Comparison of ENCODE assay signal across 21 mouse cellular contexts in the genomic region with DNA sequence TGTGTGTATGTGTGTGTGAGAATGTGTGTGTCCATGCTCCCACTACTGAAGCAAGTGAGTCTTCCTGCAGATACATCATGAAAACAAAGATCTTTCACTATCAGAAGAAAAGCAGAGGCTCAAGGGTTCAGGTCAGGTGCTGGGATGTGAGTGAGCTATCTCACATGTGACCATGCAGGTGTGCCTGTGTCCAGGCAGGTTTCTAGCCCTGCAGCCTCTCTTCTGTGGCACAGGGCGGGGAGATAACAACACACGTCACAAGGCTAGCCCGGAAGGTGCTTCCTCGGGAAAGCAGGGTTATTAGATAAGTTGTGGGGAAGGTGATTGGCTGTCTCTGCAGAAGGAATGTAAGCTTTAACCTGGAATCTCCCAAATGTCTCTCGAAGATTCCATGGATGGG. TPM values are rescaled to one million over a fixed set of nuclear protein-coding genes. Genes with fewer than 3 reads are reported as not detected.
DNase-seq lines count a peak whose midpoint lies in the region; ATAC-seq lines count a peak whose summit lies in the region.
"Had no signal": no experiment of that assay in that cellular context is flagged by ENCODE, and none has a peak within 500 bp of the region (broad histone marks: within the 10 kb centered on the region; RNA-seq: fewer than 3 reads in every experiment).

No protein-coding gene starts in this region.

- peak; percentile 90 for DNase-seq in heart, adult 11 months
- DNase-seq in heart, adult 8-10 months (ENCODE audit: low spot score) = no peak
- DNase-seq in lung, postnatal 10 days = no peak
- DNase-seq in midbrain, embryonic 11.5 days (ENCODE audit: low spot score, missing footprints) = no peak
- DNase-seq in urinary bladder, postnatal 10 days (ENCODE audit: low spot score) = no peak
- no peak for DNase-seq in left cerebral cortex, adult 8-10 months (ENCODE audit: low spot score in 2 of 2)
- DNase-seq: adrenal gland, postnatal 10 days; cerebellum, postnatal 10 days; kidney, adult 9 months; layer of hippocampus, adult 9-11 months; lung, embryonic 14.5 days; thymus, postnatal 14 days had no signal

- ATAC-seq in lung, embryonic 15.5 days (ENCODE audit: borderline replicate concordance, extremely low read depth, low FRiP score, low TSS enrichment) = 0 out of 2 replicates have a peak, but pooled peaks have one; percentile 15
- ATAC-seq in liver, embryonic 12.5 days = peak; percentile 76
- no peak for ATAC-seq in midbrain, embryonic 11.5 days (ENCODE audit: low FRiP score)

- peaks cover 18% of the 10 kb centered on the region for H3K36me3 ChIP-seq in lung, embryonic 15.5 days
- H3K36me3 ChIP-seq in liver, embryonic 12.5 days = peaks cover 88% of the 10 kb centered on the region
- no peaks in the 10 kb centered on the region for H3K36me3 ChIP-seq in midbrain, embryonic 11.5 days (ENCODE audit: control insufficient read depth, insufficient read depth, low read length)

- H3K9me3 ChIP-seq in lung, embryonic 15.5 days = no peaks in the 10 kb centered on the region
- no peaks in the 10 kb centered on the region for H3K9me3 ChIP-seq in liver, embryonic 12.5 days (replicated peaks)
- H3K9me3 ChIP-seq in midbrain, embryonic 11.5 days (ENCODE audit: control insufficient read depth, low read length) = no peaks in the 10 kb centered on the region
- H3K9me3 ChIP-seq: forebrain, embryonic 10.5 days; heart, embryonic 10.5 days; midbrain, embryonic 10.5 days had no signal

- H3K4me2 ChIP-seq in lung, embryonic 15.5 days = no peak overlapping the region
- H3K4me2 ChIP-seq in liver, embryonic 12.5 days = no peak overlapping the region
- H3K4me2 ChIP-seq in midbrain, embryonic 11.5 days = no peak overlapping the region
- H3K4me2 ChIP-seq: lung, embryonic 14.5 days had no signal

- no peak overlapping the region for H3K9ac ChIP-seq in lung, embryonic 15.5 days
- no peak overlapping the region for H3K9ac ChIP-seq in liver, embryonic 12.5 days
- H3K9ac ChIP-seq in midbrain, embryonic 11.5 days (ENCODE audit: low read length) = no peak overlapping the region
- H3K9ac ChIP-seq: lung, embryonic 14.5 days had no signal

- WGBS in lung, embryonic 15.5 days = 59% methylated on average over 5 of the region's 5 CpGs
- WGBS in liver, embryonic 12.5 days (ENCODE audit: insufficient replicate concordance) = 43% methylated on average over 5 of the region's 5 CpGs
- 84% methylated on average over 5 of the region's 5 CpGs for WGBS in midbrain, embryonic 11.5 days

- H3K27ac ChIP-seq in lung, embryonic 15.5 days = 0 out of 2 replicates have a peak overlapping the region, but pooled peaks have one; percentile 1
- H3K27ac ChIP-seq in liver, embryonic 12.5 days = no peak overlapping the region; the same call in 1 of the 2 replicates
- H3K27ac ChIP-seq in midbrain, embryonic 11.5 days (ENCODE audit: low read depth, low read length) = no peak overlapping the region
- H3K27ac ChIP-seq: midbrain, embryonic 10.5 days had no signal

- H3K4me3 ChIP-seq in lung, embryonic 15.5 days = no peak overlapping the region
- H3K4me3 ChIP-seq in liver, embryonic 12.5 days = no peak overlapping the region
- H3K4me3 ChIP-seq in midbrain, embryonic 11.5 days (ENCODE audit: low read depth, low read length) = no peak overlapping the region
- H3K4me3 ChIP-seq: forebrain, embryonic 10.5 days; heart, embryonic 10.5 days; midbrain, embryonic 10.5 days; myocyte had no signal

- no peaks in the 10 kb centered on the region for H3K27me3 ChIP-seq in lung, embryonic 15.5 days
- no peaks in the 10 kb centered on the region for H3K27me3 ChIP-seq in liver, embryonic 12.5 days (replicated peaks)
- no peaks in the 10 kb centered on the region for H3K27me3 ChIP-seq in midbrain, embryonic 11.5 days (ENCODE audit: control insufficient read depth, insufficient read depth, low read length)

- H3K4me1 ChIP-seq in lung, embryonic 15.5 days = peaks cover 31% of the 10 kb centered on the region
- peaks cover 62% of the 10 kb centered on the region for H3K4me1 ChIP-seq in liver, embryonic 12.5 days
- peaks cover 4% of the 10 kb centered on the region for H3K4me1 ChIP-seq in midbrain, embryonic 11.5 days (ENCODE audit: control insufficient read depth, insufficient read depth, low read length)

RNA-seq across cellular contexts. Expression of a gene that starts 7.6 kb away (rescaled TPM):
- 10 to 100 TPM; 27.6 to 35.3 (median 32.6) TPM for total RNA-seq in heart, adult 8-10 months (2022)
- polyA plus RNA-seq in lung, embryonic 15.5 days (2015; fragmentation: Nextera tagmentation; extraction: Ambion mirVana) = 61.9 and 70.3 TPM in 2 replicates
- 63.5 and 65.7 TPM in 2 replicates for polyA plus RNA-seq in liver, embryonic 12.5 days (2016; fragmentation: Nextera tagmentation; extraction: Ambion mirVana)
- polyA plus RNA-seq in midbrain, embryonic 11.5 days (2014; fragmentation: Nextera tagmentation; extraction: Ambion mirVana) = 32.6 and 32.7 TPM in 2 replicates
- 10 to 100 TPM; 20.8 to 40.4 (median 27.7) TPM for total RNA-seq in left cerebral cortex, adult 8-10 months (2022)

RNA-seq across cellular contexts. Expression of a gene that starts 11.4 kb away (rescaled TPM):
- not detected for total RNA-seq in heart, adult 8-10 months (2022)
- polyA plus RNA-seq in lung, embryonic 15.5 days (2015; fragmentation: Nextera tagmentation; extraction: Ambion mirVana) = 0.36 TPM in 1 of 2 replicates, not detected in the other
- not detected in 2 replicates for polyA plus RNA-seq in liver, embryonic 12.5 days (2016; fragmentation: Nextera tagmentation; extraction: Ambion mirVana)
- not detected in 2 replicates for polyA plus RNA-seq in midbrain, embryonic 11.5 days (2014; fragmentation: Nextera tagmentation; extraction: Ambion mirVana)
- not detected for total RNA-seq in left cerebral cortex, adult 8-10 months (2022)
- total RNA-seq: adrenal gland, postnatal 10 days; left cerebral cortex, postnatal 36 days had no signal
- polyA plus RNA-seq: forebrain, embryonic 10.5 days; heart, embryonic 10.5 days; hindbrain, embryonic 11.5 days; midbrain, embryonic 10.5 days; myocyte; stomach, embryonic 14.5 days had no signal

RNA-seq across cellular contexts. Expression of a gene that starts 25.8 kb away (rescaled TPM):
- 100 to 1,000 TPM; 116 to 131 (median 129) TPM for total RNA-seq in heart, adult 8-10 months (2022)
- 45.0 and 49.5 TPM in 2 replicates for polyA plus RNA-seq in lung, embryonic 15.5 days (2015; fragmentation: Nextera tagmentation; extraction: Ambion mirVana)
- polyA plus RNA-seq in liver, embryonic 12.5 days (2016; fragmentation: Nextera tagmentation; extraction: Ambion mirVana) = 26.0 and 27.0 TPM in 2 replicates
- polyA plus RNA-seq in midbrain, embryonic 11.5 days (2014; fragmentation: Nextera tagmentation; extraction: Ambion mirVana) = 8.1 and 8.5 TPM in 2 replicates
- 10 to 100 TPM; 10.9 to 14.4 (median 11.8) TPM for total RNA-seq in left cerebral cortex, adult 8-10 months (2022)
